Mouse (Mus musculus): Measurements from ENCODE around the gene Exd1. TPM values are rescaled to one million over a fixed set of nuclear protein-coding genes. Genes with fewer than 3 reads are reported as not detected.

Exd1 gene
- under 1 TPM; 0.25 to 0.44 TPM for total RNA-seq (2021)
- long read RNA-seq, experiment 1, partial matches to known transcripts, result 0 of 2 reads
- long read RNA-seq, experiment 1, other reads (novel, unspliced or antisense), result 2 of 2 reads
- long read RNA-seq, experiment 2, result 0 reads

- peak; percentile 99 to 100 for DNase-seq
Measured at GRCm38 (mm10) chr2:119547522-119548370, at the start of gene Exd1, which contains the start of gene Chp1. TSS of gene Exd1 (minus strand) at chr2:119547627. TSS of gene Chp1 (plus strand) at chr2:119547697.

GRCm38 (mm10) chr2:119596781-119597330, 49.4 kb upstream of the Exd1 start:
- no peak for DNase-seq

- no peak for DNase-seq
Measured at GRCm38 (mm10) chr2:119595308-119595707, 47.9 kb upstream of the Exd1 start.

GRCm38 (mm10) chr2:119594113-119594981, 46.9 kb upstream of the Exd1 start:
- peak; percentile 99 for DNase-seq

GRCm38 (mm10) chr2:119593765-119594112, 46.3 kb upstream of the Exd1 start:
- DNase-seq, result no peak

- DNase-seq, result no peak
Measured at GRCm38 (mm10) chr2:119591247-119591646, 43.8 kb upstream of the Exd1 start.

- DNase-seq, result peak; percentile 47 to 77
Measured at GRCm38 (mm10) chr2:119587383-119587782, 40.0 kb upstream of the Exd1 start.

- DNase-seq, result no peak
Measured at GRCm38 (mm10) chr2:119584282-119584681, 36.9 kb upstream of the Exd1 start.

- DNase-seq, result no peak
Measured at GRCm38 (mm10) chr2:119583439-119583838, 36.0 kb upstream of the Exd1 start.

GRCm38 (mm10) chr2:119581571-119581970, 34.1 kb upstream of the Exd1 start:
- no peak for DNase-seq

- DNase-seq, result no peak
Measured at GRCm38 (mm10) chr2:119572471-119572870, 25.0 kb upstream of the Exd1 start.

- no peak for DNase-seq
Measured at GRCm38 (mm10) chr2:119566182-119566855, 18.9 kb upstream of the Exd1 start.

- no peak for DNase-seq
Measured at GRCm38 (mm10) chr2:119565284-119565683, 17.9 kb upstream of the Exd1 start.

GRCm38 (mm10) chr2:119561794-119562193, 14.4 kb upstream of the Exd1 start:
- DNase-seq, result no peak

- no peak for DNase-seq
Measured at GRCm38 (mm10) chr2:119558737-119559340, 11.4 kb upstream of the Exd1 start.

- DNase-seq, result no peak
Measured at GRCm38 (mm10) chr2:119558039-119558438, 10.6 kb upstream of the Exd1 start.

- no peak for DNase-seq
Measured at GRCm38 (mm10) chr2:119549678-119550077, 2.3 kb upstream of the Exd1 start.

GRCm38 (mm10) chr2:119548691-119549090, 1.3 kb upstream of the Exd1 start:
- DNase-seq, result no peak

GRCm38 (mm10) chr2:119548371-119548660, 889 bp upstream of the Exd1 start:
- DNase-seq, result no peak

GRCm38 (mm10) chr2:119546848-119547521, 442 bp downstream of the Exd1 start:
- peak; percentile 90 to 91 for DNase-seq

GRCm38 (mm10) chr2:119543656-119544055, 3.8 kb downstream of the Exd1 start:
- DNase-seq, result no peak

Measured in heart, adult 18-20 months (tissue).